8 mouse cellular contexts compared by ENCODE assay signal in genomic region chr19:44248854-44249351, GRCm38 (mm10). TPM values are rescaled to one million over a fixed set of nuclear protein-coding genes. Genes with fewer than 3 reads are reported as not detected.
DNase-seq lines count a peak whose midpoint lies in the region; ATAC-seq lines count a peak whose summit lies in the region.

No protein-coding gene starts in this region.

- H3K27me3 ChIP-seq in liver, embryonic 13.5 days, result no peaks in the 10 kb centered on the region

- WGBS in liver, embryonic 13.5 days (ENCODE audit: insufficient replicate concordance), result 74% methylated on average over 11 of the region's 11 CpGs

- H3K9me3 ChIP-seq in liver, embryonic 13.5 days (replicated peaks), result no peaks in the 10 kb centered on the region

- peaks cover 44% of the 10 kb centered on the region for H3K4me1 ChIP-seq in liver, embryonic 13.5 days (replicated peaks)

- peak overlapping the region; percentile 81 for H3K27ac ChIP-seq in liver, embryonic 13.5 days

- peak overlapping the region; percentile 94 for H3K4me2 ChIP-seq in liver, embryonic 13.5 days

- no peak overlapping the region for H3K4me3 ChIP-seq in liver, embryonic 13.5 days (replicated peaks)

- no peak for ATAC-seq in liver, embryonic 13.5 days (ENCODE audit: low read depth)

- DNase-seq in embryo, embryonic 10.5 days (ENCODE audit: low spot score), result peak; percentile 4
- DNase-seq in embryo, embryonic 9.5 days (ENCODE audit: extremely low spot score), result no peak
- DNase-seq in thymus, postnatal 0 days (ENCODE audit: low spot score), result peak; percentile 38
- DNase-seq in thymus, postnatal 10 days (ENCODE audit: low spot score in 2 of 2), result no peak
- DNase-seq in liver, embryonic 13.5 days, result no peak
- DNase-seq in frontal cortex, postnatal 25 days (ENCODE audit: low spot score in 2 of 2), result no peak
- no peak for DNase-seq in adrenal gland, postnatal 14 days
- DNase-seq in adrenal gland, adult 18-20 months (ENCODE audit: low spot score in 2 of 2), result no peak

- H3K9ac ChIP-seq in liver, embryonic 13.5 days, result peak overlapping the region; percentile 54; the same call in 1 of the 2 replicates

- H3K36me3 ChIP-seq in liver, embryonic 13.5 days, result no peaks in the 10 kb centered on the region

RNA-seq across cellular contexts. Expression of gene Scd2, which starts 44.6 kb away (rescaled TPM):
- 68.8 and 69.7 TPM in 2 replicates for polyA plus RNA-seq in thymus, postnatal 0 days (2015; fragmentation: Nextera tagmentation; extraction: Ambion mirVana)
- 73.7 and 106 TPM in 2 replicates for polyA plus RNA-seq in liver, embryonic 13.5 days (2015; fragmentation: Nextera tagmentation; extraction: Ambion mirVana)
- total RNA-seq in adrenal gland, postnatal 14 days (2021), result 337 and 408 TPM in 2 replicates
- total RNA-seq in adrenal gland, adult 18-20 months (2021), result 100 to 1,000 TPM; 836 to 847 TPM

RNA-seq across cellular contexts. Expression of gene Scd3, which starts 45.8 kb away (rescaled TPM):
- 0.15 and 0.29 TPM in 2 replicates for polyA plus RNA-seq in thymus, postnatal 0 days (2015; fragmentation: Nextera tagmentation; extraction: Ambion mirVana)
- polyA plus RNA-seq in liver, embryonic 13.5 days (2015; fragmentation: Nextera tagmentation; extraction: Ambion mirVana), result not detected in 2 replicates
- 0.15 TPM in 1 of 2 replicates, not detected in the other for total RNA-seq in adrenal gland, postnatal 14 days (2021)
- total RNA-seq in adrenal gland, adult 18-20 months (2021), result under 1 TPM in 1 of 2 experiments, not detected in 1; 0.22 TPM

RNA-seq across cellular contexts. Expression of gene Pkd2l1, which starts 56.7 kb away (rescaled TPM):
- polyA plus RNA-seq in thymus, postnatal 0 days (2015; fragmentation: Nextera tagmentation; extraction: Ambion mirVana), result 0.10 and 0.16 TPM in 2 replicates
- polyA plus RNA-seq in liver, embryonic 13.5 days (2015; fragmentation: Nextera tagmentation; extraction: Ambion mirVana), result not detected in 2 replicates
- total RNA-seq in adrenal gland, postnatal 14 days (2021), result not detected in 2 replicates
- total RNA-seq in adrenal gland, adult 18-20 months (2021), result not detected

Comparison
In these comparisons a context has a peak if more than half of its experiments do, and no peak if none do; other contexts are left out.
1. DNase-seq: peak in embryo, embryonic 10.5 days (single experiment) and thymus, postnatal 0 days (single experiment); none in embryo, embryonic 9.5 days (single experiment), thymus, postnatal 10 days (0 of 2), liver, embryonic 13.5 days (single experiment), frontal cortex, postnatal 25 days (0 of 2), adrenal gland, postnatal 14 days (single experiment) and adrenal gland, adult 18-20 months (0 of 2).